Mouse (Mus musculus) midbrain, embryonic 14.5 days (tissue): ENCODE results near the gene Fam216b. TPM values are rescaled to one million over a fixed set of nuclear protein-coding genes. Genes with fewer than 3 reads are reported as not detected.

Experiments
- polyA plus RNA-seq: library from polyadenylated mRNA; unstranded; fragments of >200 nt; fragmentation: Nextera tagmentation; extraction: Ambion mirVana; gene quantifications from 2 replicates; pipeline ENCODE4 v1.2.1, GENCODE M21; 2014

The Fam216b gene
- polyA plus RNA-seq, 1 experiment from 2014 or later = 0.24 TPM

Other genes starting within 250 kb of the Fam216b start
- 87.6 and 101 TPM in 2 replicates for gene Dnajc15, start 213.9 kb downstream of the Fam216b start, polyA plus RNA-seq
- gene Epsti1, start 184.8 kb downstream of the Fam216b start, polyA plus RNA-seq = 1.5 TPM in 1 of 2 replicates, not detected in the other
- gene Tnfsf11, start 219.0 kb upstream of the Fam216b start, polyA plus RNA-seq = not detected in 2 replicates